Mouse (Mus musculus) G1E (cell line): ENCODE results near the gene B9d2. TPM values are rescaled to one million over a fixed set of nuclear protein-coding genes. Genes with fewer than 3 reads are reported as not detected.
"Not testable (repeated sequence)": the region's sequence is repeated elsewhere in the genome, so short reads cannot be mapped to it uniquely, and the experiment has no call there.

Experiments used
- ATAC-seq: 2 replicates; pipeline ENCODE4 v1.8.0; 2016; ENCODE audit warnings: mild to moderate bottlenecking; ENCODE audit not compliant: insufficient number of reproducible peaks, poor library complexity, low FRiP score, severe bottlenecking; ENCODE audit errors: extremely low read depth
- DNase-seq: peaks from one replicate; pipeline ENCODE4 v3.0.0; 2012; ENCODE audit warnings: low spot score
- H3K27me3 ChIP-seq: 2 replicates; pipeline ENCODE4 v1.6.1; 2012; ENCODE audit warnings: mild to moderate bottlenecking, low read length, inconsistent platforms; ENCODE audit not compliant: insufficient read depth
- H3K36me3 ChIP-seq: replicated peaks from 2 replicates; pipeline ENCODE3; 2012; ENCODE audit warnings: mild to moderate bottlenecking, inconsistent platforms
- H3K4me1 ChIP-seq: 2 replicates; pipeline ENCODE4 v1.6.1; 2012; ENCODE audit warnings: low read depth, low read length, inconsistent platforms, mixed read lengths; ENCODE audit not compliant: insufficient read depth
- H3K4me3 ChIP-seq: 2 replicates; pipeline ENCODE4 v1.5.1; 2012; ENCODE audit warnings: low read depth, mild to moderate bottlenecking, inconsistent platforms, low read length, moderate library complexity, mixed read lengths
- H3K9me3 ChIP-seq: replicated peaks from 2 replicates; pipeline ENCODE4 v1.6.1; 2012; ENCODE audit warnings: inconsistent platforms
- CTCF ChIP-seq: IDR thresholded peaks from 2 replicates; pipeline ENCODE4 v1.5.1; 2012; ENCODE audit warnings: low read depth, low read length, inconsistent platforms, mixed read lengths
- GATA1 ChIP-seq: IDR thresholded peaks from 2 replicates; pipeline ENCODE4 v1.6.1; 2012; ENCODE audit warnings: borderline replicate concordance, low read length, inconsistent platforms, mixed read lengths
- GATA2 ChIP-seq: IDR thresholded peaks from 2 replicates; pipeline ENCODE4 v1.6.1; 2012; ENCODE audit warnings: low read depth, low read length, inconsistent platforms, borderline replicate concordance
- POLR2AphosphoS5 ChIP-seq: IDR thresholded peaks from 2 replicates; pipeline ENCODE4 v1.6.1; 2012; ENCODE audit warnings: low read depth, low read length, inconsistent platforms; ENCODE audit not compliant: insufficient replicate concordance
- TAL1 ChIP-seq: conservative IDR thresholded peaks from 2 replicates; pipeline ENCODE4 v1.6.1; 2012; ENCODE audit warnings: low read depth, low read length, inconsistent platforms, mixed read lengths
- polyA plus RNA-seq: library from polyadenylated mRNA; stranded (reverse); fragments of >175 nt; gene quantifications from 2 replicates; pipeline ENCODE4 v1.2.3, GENCODE M21; 2012
- total RNA-seq, 2 experiments: library from RNA; stranded (forward) in 1 of 2; stranded (reverse) in 1 of 2; fragments of 200-1000 nt in 1 of 2; fragments of >200 nt in 1 of 2; fragmentation: Nextera tagmentation in 1 of 2; gene quantifications; 2 replicates each; pipeline ENCODE4 v1.2.3; 2014 to 2017

The B9d2 gene
- total and polyA plus RNA-seq, 3 experiments: 26.3 to 131 (median 49.8) TPM

GRCm38 (mm10) chr7:25719761-25720610, 39.4 kb downstream of the B9d2 start:
- Histone ChIP-seq H3K4me1 (peaks cover 74% of the 10 kb centered on the region), H3K9me3 (no peaks in the 10 kb centered on the region), H3K36me3 (peaks cover 80% of the 10 kb centered on the region), H3K4me3 (no peak overlapping the region; the same call in 1 of the 2 replicates), H3K27me3 (no peaks in the 10 kb centered on the region)
- ATAC-seq: no peak
- no peak for DNase-seq
- peak; percentile 97 for TF ChIP-seq CTCF
- no peak for TF ChIP-seq GATA1
- 0 out of 2 replicates have a peak, but pooled peaks have one; percentile 29 for TF ChIP-seq POLR2AphosphoS5
- no peak for TF ChIP-seq GATA2
- TF ChIP-seq TAL1: no peak

GRCm38 (mm10) chr7:25720760-25721159, 40.2 kb downstream of the B9d2 start:
- Histone ChIP-seq H3K36me3 (peaks cover 80% of the 10 kb centered on the region), H3K4me3 (no peak overlapping the region), H3K27me3 (no peaks in the 10 kb centered on the region), H3K9me3 (no peaks in the 10 kb centered on the region), H3K4me1 (peaks cover 69% of the 10 kb centered on the region)
- no peak for ATAC-seq
- TF ChIP-seq POLR2AphosphoS5: no peak
- no peak for TF ChIP-seq CTCF
- no peak for TF ChIP-seq TAL1
- no peak for TF ChIP-seq GATA2
- TF ChIP-seq GATA1: no peak
- DNase-seq: no peak

- ATAC-seq: peak; percentile 28; the same call in 1 of the 2 replicates
- not testable (repeated sequence) for DNase-seq, H3K9me3 ChIP-seq, H3K4me3 ChIP-seq, H3K27me3 ChIP-seq
- Histone ChIP-seq H3K36me3 (peaks cover 80% of the 10 kb centered on the region), H3K4me1 (peaks cover 73% of the 10 kb centered on the region)
Observed at GRCm38 (mm10) chr7:25721776-25722175, 41.2 kb downstream of the B9d2 start.

- DNase-seq: no peak
- Histone ChIP-seq H3K4me1 (peaks cover 64% of the 10 kb centered on the region), H3K36me3 (peaks cover 93% of the 10 kb centered on the region), H3K4me3 (no peak overlapping the region), H3K9me3 (no peaks in the 10 kb centered on the region), H3K27me3 (no peaks in the 10 kb centered on the region)
- ATAC-seq: no peak
- no peak for TF ChIP-seq GATA2
- no peak for TF ChIP-seq CTCF
- TF ChIP-seq POLR2AphosphoS5: no peak
Observed at GRCm38 (mm10) chr7:25725886-25726285, 45.3 kb downstream of the B9d2 start.

- Histone ChIP-seq H3K4me3 (no peak overlapping the region), H3K27me3 (no peaks in the 10 kb centered on the region), H3K36me3 (peaks cover 98% of the 10 kb centered on the region), H3K4me1 (peaks cover 55% of the 10 kb centered on the region), H3K9me3 (no peaks in the 10 kb centered on the region)
- no peak for ATAC-seq
- DNase-seq: no peak
- TF ChIP-seq CTCF (no peak), GATA1 (no peak), TAL1 (no peak), POLR2AphosphoS5 (no peak), GATA2 (no peak)
Observed at GRCm38 (mm10) chr7:25727800-25728199, 47.2 kb downstream of the B9d2 start.

- TF ChIP-seq CTCF (no peak), GATA2 (no peak), POLR2AphosphoS5 (no peak), GATA1 (no peak), TAL1 (no peak)
- DNase-seq: no peak
- no peaks in the 10 kb centered on the region for H3K9me3 ChIP-seq
- peaks cover 41% of the 10 kb centered on the region for H3K4me1 ChIP-seq
- peaks cover 98% of the 10 kb centered on the region for H3K36me3 ChIP-seq
- no peaks in the 10 kb centered on the region for H3K27me3 ChIP-seq
- no peak for ATAC-seq
- no peak overlapping the region for H3K4me3 ChIP-seq
Observed at GRCm38 (mm10) chr7:25729396-25729795, 48.8 kb downstream of the B9d2 start.
